Mouse (Mus musculus) liver (tissue): ENCODE results near the gene 1700020N01Rik.
A peak's percentile ranks its signal among the peaks of the same experiment; 100 is the strongest.

ENCODE experiments used
- DNase-seq: peaks from one replicate; pipeline ENCODE4 v3.0.0-alpha.2; 2020; ENCODE audit warnings: mixed read lengths

Gene 1700020N01Rik

DNA sequence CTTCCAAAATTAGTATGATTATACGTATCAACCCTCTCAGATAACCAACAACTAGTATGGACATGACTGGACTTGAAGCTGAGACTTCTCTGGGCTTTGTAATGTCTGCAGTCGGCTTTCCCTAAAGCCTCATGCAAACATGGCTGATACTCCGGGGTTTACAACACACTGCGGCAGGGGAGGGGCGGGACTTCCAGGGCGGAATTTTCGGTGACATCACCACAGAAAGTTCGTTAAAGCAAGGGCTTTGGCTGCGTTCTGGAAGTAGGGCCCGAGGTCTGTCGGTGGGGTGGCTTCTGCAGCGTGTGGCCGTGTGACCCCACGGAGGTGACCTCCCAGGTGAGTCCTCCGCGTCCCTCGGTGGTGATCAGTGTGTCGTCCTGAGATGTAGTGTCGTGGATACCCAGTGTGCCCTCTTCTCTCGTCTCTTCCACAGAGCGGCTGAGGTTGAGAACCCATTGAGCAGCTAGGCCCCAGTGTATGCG, at the start of gene 1700020N01Rik:
1700020N01Rik (plus strand) TSS at position 250 of the 485 bp plus-strand sequence.
- DNase-seq = no peak

DNA sequence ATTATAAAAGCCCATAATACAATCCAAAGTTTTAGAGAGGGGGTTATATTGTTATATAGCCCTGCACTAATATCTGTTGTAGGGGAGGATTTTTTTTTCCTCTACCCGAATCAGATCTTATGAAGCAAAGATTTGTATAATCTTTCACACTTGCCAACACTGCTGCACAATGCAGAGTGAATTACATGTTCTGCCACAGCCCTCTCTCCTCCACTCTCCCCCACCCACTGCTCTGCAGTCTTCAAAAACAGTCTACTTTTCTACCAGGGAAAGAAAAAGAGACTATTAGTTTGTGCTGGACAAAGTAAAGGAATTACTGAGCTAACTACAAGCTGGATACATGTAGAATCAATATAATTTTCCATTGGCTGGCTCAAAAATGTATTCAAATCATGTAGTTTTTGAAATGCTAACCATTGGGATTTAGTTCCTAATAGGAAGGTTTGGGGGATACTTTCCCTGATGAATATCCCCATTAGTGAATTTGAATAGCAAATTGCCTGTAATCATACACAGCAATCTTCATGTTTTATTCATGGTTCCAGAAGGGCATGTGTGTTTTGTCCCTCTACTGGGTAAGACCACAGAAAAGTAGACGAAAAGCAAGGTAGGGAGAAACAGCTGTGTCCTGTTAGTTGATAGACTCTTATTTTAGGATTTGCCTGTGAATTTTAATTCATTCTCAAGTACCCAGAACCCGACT, 49.2 kb upstream of the 1700020N01Rik start:
- DNase-seq = no peak

DNA sequence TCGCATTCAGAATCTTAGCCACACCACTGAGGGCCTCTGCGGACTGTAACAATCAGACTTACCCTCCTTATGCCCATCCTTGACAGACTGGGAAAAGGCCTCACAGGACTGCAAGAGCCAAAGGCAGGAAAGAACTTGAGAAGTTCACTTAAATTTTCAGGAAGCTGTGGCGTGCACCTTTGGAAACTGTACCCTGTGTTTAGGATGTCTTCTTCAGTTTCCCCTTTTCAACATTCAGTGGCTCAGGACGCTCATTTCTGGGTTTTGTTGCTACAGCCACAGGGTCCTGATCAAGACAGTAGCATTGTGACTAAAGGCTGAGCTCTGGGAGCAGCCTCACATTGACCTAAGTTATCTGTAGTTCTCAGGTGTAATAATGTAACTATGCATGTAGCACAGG, 48.2 kb upstream of the 1700020N01Rik start:
- no peak for DNase-seq

DNA sequence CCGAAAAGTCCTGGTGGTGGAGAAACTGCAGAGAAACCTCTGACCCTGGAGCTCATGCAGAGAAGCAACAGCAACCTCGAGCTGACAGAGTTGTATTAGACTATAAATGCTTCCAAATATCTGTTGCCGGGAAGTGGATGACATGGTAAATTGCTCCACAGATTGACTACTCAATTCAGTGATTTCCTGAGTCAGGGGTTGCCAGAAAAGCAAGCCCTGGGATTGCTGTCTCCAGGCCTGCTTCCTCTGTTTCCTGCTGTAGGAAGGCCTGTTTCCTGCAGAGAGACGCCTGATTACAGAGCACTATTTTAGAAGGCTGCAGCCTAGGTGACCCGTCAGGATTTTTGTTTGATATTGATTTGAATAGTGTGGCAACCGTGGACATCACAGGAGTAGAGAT, 47.5 kb upstream of the 1700020N01Rik start:
- DNase-seq = no peak

DNA sequence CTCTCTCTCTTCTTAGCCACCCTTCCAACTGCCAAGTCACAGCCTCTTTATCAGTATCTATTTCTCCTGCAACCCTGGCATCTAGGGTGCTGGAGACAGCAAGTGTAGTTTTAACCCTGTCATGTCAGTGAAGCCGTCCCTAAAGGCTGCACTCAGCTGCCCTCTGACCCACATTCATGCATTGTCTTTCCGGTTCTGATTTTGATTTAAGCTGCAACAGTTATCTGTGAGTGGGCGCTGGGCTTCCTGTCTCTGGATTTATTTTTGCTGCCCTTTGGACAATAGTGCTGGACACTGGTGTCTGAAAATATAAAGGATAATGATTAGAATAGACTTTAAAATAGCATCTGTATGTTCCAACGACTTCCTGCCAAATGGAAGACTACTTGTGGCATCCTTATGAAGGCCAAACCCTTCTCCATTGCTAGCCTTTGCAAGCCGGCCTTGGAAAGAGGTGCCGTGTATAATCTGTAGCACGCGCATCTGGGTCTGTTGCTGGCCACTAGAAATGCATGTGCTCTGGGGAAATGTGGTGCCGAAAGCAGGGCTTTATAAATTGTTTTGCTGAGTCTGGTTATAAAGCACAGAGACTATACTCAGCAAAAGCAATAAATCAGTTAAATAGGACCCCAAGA, 44.0 kb upstream of the 1700020N01Rik start:
- DNase-seq = no peak

DNA sequence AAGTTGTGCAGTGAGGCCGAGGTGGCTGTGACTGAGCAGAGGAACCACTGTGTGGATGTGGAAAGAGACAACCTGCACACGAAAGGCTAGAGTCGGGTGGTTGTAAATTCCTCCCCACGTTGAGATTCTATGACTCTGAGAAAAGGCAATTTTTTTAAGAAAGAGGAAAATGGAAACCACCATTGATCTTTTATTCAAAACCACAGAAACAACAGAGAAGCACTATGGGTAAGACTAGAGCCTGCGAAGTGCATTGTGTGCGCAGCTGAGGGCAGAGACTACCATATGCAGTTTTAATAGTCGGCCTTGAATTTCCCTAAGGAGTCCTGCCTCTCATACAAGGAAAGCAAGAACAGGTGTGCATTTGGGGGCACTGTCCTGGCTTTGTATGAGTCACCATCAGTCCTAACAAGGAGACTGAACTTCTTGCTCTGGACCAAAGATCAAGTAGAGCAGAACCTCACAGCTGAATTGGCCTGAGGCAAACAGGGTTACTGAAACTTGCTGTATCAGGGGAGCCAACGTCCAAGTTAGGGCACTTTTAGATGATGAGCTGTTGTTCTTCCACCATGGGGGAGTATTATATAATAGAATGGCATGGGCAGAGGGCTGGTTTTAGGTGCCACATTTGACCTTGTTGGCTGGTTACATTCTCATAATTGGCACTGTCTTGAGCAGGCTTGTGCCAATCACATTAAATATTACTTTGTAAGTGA, 39.8 kb upstream of the 1700020N01Rik start:
- DNase-seq = no peak

DNA sequence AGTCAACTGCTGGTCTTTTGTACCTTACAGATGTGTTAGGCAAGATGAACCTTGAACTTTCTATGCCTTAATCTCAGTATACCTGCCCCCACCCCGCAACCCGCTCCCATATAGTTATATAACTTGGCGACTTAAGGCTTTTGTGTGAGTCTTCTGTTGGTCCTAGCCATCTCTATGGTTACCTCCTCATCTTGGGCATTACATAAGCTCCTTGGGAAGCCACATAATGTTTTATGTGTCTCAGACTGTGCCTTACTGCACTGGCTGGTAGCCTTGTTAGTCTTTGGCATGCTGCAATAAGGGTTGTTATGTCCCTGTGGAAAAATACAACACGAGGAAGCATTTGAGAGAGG, 39.3 kb upstream of the 1700020N01Rik start:
- DNase-seq = no peak

DNA sequence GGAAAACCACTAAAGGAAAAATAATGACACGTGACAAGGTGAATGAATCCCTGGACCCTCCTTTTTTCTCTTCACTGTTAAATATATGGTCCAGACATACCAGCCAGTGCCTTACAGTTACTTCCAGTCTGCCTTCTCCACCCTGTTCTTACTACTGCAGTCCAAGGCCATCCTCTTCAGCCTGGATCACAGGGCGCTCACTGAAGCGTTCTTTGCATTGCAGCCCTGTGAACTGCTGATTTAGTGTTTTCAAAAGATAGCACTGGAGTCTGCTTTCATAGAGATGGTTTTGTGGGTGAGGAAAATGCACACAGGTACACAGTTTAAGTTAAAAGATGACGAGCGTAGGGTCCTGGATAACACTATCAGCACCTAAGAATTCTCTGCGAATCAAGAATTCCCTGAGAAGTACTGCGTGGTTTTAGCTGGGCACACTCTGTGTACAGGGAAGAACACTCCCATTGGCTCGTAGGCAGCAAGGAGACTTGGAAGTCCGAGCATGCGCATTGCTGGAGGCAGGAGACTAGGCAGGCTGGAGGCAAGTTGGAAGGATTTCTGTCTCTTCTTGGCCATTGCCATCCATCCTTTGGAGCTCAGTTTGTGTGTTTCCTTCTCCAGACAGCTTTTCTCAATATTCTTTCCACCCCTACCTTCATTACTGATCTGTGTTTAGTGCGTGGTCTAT, 37.9 kb upstream of the 1700020N01Rik start:
- DNase-seq = no peak

DNA sequence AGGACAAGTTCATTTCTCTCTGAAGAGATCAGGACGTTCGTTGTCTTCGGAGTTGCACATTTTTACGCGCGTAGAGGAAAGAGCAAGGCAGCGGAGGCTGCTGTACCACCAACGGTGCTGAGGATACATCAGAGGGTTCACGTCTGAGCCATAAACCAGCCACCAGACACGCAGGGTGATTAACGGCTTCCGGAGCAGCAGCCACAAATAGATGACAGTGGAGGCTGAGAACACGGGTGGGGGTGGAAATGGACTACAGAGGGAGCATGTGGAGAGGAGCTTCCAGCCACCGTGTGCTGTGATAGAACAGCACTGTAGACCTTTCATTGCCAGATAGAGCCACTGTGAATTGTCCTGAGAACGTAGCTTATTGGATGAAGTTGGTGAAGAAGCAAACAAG, 33.2 kb upstream of the 1700020N01Rik start:
- DNase-seq = no peak

DNA sequence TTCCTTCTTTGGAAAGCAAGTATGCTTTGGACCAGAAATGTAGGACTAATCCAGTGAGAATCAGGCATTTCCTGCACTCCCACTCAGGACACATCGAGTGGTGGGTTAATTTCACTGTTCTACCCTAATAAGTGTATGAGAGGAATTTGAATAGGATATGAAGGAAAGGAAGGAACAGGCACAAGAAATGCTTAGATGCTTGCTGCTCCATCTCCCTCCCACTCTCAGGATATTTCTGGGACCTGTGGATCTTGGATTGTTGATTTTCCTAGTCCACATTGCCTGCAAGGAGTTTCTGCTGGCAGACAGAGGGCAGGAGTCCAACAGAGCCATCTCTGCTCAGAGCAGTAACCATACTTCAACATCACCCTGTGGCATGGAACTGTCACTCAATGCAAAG, 31.8 kb upstream of the 1700020N01Rik start:
- no peak for DNase-seq

DNA sequence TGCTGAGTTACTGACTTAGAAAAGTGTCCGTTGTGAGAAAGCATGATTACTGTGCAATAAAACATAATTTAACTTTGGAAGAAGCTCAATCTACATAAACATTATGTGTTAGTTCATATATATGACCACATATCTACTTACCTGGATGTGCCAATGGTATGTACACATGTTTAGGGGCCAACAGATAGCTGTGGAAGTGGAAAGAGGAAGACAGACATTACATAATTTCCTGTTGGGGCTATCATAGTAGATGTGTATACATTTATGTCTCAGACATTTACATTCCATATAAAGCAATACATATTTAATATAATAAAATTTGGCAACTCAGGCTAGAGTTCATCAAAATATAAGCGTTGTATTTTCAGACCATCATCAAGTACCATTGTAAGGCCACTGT, 29.5 kb upstream of the 1700020N01Rik start:
- no peak for DNase-seq

DNA sequence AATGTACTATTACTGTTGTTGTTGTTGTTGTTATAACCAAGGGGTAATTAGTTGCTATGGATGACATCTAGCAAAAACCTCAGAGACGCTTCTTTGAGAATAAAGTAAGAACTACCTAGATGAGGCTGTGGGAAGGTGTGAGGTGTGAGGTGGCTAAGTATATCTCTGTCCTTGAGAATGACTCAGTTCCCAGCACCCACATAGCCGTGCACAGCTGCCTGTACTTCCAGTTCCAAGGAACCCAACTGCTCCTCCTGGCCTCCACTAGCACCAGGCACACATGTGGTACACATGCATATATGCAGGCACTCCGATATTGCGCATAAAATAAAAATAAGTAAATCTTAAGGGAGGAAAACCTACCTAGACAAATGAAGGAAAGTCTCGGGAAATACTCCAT, 28.8 kb upstream of the 1700020N01Rik start:
- no peak for DNase-seq

DNA sequence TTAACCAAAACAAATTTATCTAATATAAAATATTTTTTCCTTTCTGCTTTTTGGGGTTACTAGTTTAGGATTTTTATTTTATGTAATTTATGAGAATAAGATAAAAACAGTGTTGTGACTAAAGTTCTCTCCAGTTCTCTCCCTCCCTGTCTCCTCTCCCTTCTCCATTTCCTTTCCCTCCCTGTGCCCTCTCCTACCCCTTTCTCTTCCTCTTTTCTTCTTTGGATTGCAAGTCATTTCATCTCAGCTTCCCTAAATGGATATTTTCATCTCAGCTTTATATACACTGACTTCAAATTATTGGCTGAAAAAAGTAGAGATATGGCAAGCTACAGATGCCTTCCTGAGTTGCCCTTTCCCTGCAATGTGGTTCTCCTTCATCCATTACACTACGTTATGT, 26.9 kb upstream of the 1700020N01Rik start:
- DNase-seq = no peak

DNA sequence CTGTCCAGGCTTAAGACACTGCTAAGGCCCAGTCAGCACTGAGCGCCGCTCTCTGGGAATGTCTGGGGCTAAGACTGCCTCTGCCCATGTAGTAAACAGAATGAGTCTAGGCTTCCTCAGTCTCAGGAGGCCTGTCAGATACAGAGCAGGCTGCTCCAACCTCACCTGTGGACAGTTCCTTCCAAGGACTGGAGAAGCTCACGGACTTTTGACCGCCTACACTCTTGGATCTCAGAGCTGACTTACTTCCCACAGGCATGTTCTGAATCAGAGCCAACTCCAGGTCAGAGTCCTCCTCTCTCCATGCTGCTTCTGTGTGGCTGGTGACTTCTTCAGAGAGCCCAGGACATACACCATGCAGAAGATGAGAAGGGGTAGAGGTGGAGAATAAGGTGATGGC, 21.3 kb upstream of the 1700020N01Rik start:
- no peak for DNase-seq

DNA sequence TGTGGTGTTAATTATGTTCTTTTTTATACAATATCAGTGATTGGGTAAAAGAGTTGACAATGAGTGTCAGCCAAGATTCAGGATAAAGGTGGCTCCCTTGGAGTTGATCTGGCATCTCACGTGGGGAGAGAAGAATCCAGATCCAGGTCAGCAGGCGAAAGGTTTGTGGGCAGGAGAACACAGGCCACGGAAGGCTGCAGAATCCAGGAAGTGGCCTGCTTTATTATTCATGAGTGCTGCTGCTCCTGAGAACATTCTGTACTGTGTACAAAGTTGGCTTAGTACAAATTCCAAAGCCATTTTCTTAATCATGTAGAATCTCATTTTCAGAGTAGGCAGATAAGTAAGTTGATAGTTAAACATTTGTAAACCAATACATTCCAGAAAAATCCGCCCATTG, 19.2 kb upstream of the 1700020N01Rik start:
- DNase-seq = no peak

DNA sequence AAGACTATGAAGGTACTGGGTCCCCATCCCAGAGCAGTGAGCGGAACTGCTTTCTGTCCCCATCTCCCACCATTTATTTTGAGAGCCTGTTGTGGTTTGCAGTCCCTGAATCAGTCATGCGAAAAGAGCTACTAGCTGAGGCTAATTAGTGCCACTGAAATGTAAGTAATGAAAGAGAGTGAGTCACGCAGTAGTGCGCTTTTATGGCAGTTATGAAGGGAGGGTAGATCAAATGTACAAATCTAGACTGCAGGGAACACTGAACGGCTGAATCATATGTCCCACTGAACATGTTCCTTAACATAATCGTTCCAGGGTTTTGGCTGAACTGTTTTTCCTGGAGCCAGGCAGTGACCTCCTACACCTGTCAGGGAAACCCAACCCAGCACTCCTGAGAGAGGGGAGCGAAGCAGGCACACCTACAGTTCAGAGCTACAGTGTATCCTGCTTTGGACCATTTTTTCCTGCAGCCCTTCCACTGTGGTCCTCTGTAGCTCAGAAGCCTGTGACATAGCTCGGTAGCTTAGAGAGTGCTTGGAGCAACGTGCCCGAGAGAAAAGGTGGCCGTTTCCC, 17.1 kb upstream of the 1700020N01Rik start:
- no peak for DNase-seq

DNA sequence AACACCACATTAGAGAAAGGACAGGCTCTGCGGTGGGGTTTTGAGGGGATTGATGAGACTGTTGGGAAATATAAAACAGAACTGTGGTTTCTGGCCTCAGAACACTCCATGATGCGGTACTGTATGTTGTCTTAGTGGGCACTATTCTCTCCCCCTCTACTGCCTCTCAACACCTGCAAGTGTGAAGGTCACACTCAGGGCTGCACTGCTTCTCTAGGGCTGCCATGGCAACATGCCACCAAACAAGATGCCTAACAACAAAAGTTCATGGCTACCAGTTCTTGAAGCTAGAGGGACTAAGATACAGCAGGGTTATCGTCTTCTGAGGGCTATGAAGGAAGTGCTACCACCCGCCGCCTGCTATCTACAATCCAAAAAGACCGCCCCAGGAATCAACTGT, 15.1 kb upstream of the 1700020N01Rik start:
- DNase-seq = no peak

DNA sequence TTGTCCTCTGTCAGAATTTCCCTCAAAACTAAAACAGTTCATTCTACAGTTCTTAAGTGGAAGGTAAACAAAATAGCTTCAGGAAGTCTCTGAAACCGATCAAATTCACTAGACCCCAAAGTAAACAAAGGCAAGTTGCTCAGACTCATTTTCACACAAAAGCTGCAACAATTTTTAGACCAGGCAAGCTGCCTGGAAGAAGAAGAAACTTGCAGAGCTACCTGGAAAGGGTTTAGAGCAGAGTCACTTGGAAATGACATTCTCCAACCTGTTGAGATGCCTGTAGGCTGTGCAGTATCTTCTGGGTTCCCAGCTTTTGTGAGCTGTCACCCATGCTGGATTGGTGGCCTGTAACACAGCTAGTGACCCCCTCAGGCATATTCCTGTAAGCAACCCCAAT, 11.4 kb upstream of the 1700020N01Rik start:
- no peak for DNase-seq

DNA sequence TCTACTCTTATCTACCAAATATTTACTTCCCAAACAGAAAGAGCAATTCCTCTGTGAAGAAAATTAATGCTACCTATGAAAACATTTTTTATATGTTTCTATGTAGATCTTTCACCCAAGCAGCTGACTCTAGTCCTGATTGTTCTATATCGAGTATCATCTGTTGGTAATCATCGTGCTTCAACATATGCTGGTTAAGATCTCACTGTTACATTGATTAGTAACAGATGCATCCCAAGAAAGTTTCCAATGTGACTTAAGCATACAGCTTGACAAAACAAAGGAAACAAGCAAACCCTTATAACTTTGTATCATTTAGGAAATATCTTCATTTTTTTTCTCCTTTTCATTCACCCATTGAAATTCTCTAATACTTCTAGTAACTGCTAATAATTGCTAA, 5.9 kb upstream of the 1700020N01Rik start:
- DNase-seq = no peak

DNA sequence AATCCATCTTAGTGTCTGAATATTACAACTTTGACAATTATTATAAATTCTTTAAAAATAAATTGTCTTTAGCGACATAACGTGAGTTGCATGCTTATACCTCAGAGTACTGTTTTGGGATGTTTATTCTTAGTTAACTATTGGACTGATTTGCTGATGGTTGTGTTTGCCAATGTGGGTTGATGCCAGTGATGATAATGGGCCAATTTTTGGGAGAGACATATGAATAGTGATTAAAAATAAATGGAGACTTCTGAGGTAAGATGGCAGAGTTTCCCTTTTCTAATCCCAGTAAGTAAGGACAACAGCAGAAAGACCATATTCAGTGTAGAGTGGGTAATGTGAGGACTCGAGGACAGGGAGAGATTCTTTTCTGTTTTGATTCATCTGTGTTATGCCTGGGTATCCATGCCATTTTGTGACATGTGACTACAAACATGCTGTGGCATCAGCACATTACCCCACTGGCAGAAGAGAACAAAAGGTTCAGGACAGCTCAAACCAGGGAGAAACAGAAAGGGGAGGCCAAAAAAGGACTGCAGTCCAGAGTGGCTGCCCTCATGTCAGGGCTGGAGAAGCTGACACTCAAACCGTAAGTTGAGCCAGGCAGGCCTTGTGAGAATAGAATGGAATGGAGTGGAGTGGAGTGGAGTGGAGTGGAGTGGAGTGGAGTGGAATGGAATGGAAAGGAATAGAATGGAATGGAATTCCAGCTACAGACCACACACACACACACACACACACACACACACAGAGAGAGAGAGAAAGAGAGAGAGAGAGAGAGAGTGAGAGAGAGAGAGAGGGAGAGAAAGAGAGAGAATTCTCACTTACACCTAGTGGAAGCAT, 4.7 kb upstream of the 1700020N01Rik start:
- no peak for DNase-seq

DNA sequence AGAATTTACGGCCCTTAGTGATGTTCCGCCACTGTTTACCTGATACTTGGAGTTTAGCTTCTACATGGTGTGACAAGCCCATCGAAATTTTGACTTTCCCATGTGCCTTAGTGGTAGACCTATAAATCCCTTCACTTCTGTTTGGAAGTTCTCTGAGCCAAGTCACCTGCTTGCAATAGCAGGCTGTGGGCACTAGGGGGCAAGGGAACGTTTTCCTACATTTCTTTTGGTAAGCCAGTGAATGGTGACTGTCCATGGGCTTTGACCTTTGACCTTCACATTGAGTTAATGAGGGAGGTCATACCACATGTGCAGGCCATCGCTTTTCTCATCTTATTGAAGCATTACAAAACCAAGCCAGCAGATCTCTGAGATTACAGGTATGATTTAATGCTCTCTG, 8.0 kb downstream of the 1700020N01Rik start:
- peak; percentile 52 for DNase-seq

DNA sequence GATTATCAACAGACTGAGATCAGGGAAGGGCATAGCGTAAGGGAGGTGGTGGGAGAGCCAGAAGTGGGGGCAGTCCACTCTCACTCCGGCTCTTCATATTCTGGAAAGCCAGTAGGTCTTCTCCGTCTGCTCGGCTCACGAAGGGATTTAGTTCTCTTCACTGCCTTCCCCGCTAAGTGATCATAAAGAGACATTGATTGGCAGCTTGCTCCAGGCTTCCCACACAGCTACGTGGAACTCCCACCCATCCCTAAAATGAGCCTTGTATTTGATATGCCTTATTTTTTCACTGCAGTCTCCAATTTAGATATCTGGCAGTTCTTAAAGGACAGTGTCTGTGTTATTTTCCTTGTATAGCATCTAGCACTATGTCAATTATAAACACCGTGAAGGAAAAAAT, 11.5 kb downstream of the 1700020N01Rik start:
- DNase-seq = no peak
